Mouse (Mus musculus): ENCODE measurements at regions not wholly inside any gene's neighbourhood (a gene's known extent, or its start where the extent isn't known, plus 50 kb on each side); places are given as distances from the start of the nearest gene placed in this dataset.

DNA sequence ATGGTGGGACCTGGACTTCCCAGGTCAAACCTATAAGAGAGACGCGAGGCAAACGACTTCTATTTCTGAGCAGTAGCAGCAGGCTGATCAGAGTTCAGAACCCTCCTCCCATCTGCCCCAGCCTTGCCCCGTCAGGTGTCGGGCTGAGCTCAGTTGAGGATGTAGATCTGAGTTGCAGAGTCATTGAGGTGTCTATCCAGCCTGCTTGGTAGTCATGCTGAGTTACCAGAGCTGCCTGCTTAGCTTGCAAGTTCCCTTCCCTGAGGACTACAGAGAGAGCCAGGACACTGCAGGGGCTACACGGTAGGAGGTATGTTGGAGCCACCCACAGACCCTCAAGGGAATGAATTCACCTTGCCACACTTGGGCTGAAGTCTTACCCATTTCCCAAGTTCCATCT, 653.0 kb downstream of the Zfp706 start:
- Histone ChIP-seq H3K4me2 (no peak overlapping the region), H3K9ac (no peak overlapping the region), H3K4me3 (no peak overlapping the region), H3K27ac (no peak overlapping the region), H3K27me3 (no peaks in the 10 kb centered on the region), H3K36me3 (no peaks in the 10 kb centered on the region), H3K4me1 (replicated peaks) (no peaks in the 10 kb centered on the region), H3K9me3 (no peaks in the 10 kb centered on the region)
- no peak for ATAC-seq (ENCODE audit: low FRiP score)
- 83% methylated on average over 6 of the region's 6 CpGs for WGBS

GRCm38 (mm10) chr15:36353793-36354192, 653.8 kb downstream of the Zfp706 start:
- no peak for ATAC-seq (ENCODE audit: low FRiP score)
- Histone ChIP-seq H3K9ac (no peak overlapping the region), H3K9me3 (no peaks in the 10 kb centered on the region), H3K4me1 (replicated peaks) (no peaks in the 10 kb centered on the region), H3K36me3 (no peaks in the 10 kb centered on the region), H3K27ac (no peak overlapping the region), H3K4me2 (no peak overlapping the region), H3K4me3 (no peak overlapping the region), H3K27me3 (no peaks in the 10 kb centered on the region)
- WGBS, result 83% methylated on average over 3 of the region's 3 CpGs

DNA sequence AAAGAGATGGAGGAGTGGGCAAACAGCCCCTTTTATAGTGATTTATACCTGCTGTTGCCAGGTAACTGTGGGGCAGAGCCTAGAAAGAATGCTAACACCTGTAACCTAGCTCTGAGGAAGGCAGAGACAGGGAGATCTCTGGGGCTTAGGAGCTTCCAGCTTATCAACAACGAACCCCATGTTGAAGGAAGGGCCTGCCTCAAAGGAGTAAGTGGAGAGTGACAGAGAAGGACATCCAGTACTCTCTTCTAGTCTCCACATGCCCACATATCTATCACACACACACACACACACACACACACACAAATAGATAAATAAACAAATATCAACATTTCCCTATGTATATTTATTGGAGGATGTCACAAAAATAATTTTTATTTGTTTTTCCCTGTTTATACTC, 654.6 kb downstream of the Zfp706 start:
- WGBS, result 94% methylated on average over 1 of the region's 1 CpGs
- no peaks in the 10 kb centered on the region for H3K4me1 ChIP-seq (replicated peaks)
- no peaks in the 10 kb centered on the region for H3K36me3 ChIP-seq
- H3K9me3 ChIP-seq, result no peaks in the 10 kb centered on the region
- H3K27ac ChIP-seq, result no peak overlapping the region
- ATAC-seq (ENCODE audit: low FRiP score), result no peak
- no peaks in the 10 kb centered on the region for H3K27me3 ChIP-seq
- no peak overlapping the region for H3K4me3 ChIP-seq
- no peak overlapping the region for H3K4me2 ChIP-seq
- H3K9ac ChIP-seq, result no peak overlapping the region

DNA sequence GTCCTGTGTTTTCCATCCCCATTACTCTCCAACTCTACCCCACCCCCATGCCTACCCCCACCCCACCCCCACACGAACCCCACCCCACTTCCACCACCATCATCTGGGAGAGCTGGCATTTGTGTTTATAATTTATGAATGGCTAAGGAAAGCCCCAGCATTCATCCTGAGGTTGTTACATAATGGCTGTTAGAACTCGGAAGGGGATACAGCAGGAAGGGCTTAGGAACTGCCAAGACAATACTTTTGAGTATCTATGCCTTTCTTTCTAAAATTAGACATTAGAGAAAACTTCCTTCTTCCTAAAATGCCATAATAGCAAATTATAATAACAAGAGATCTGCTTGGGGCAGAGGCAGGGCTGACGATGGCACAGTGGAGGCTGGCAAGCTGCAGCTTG, 655.9 kb downstream of the Zfp706 start:
- Histone ChIP-seq H3K4me1 (replicated peaks) (no peaks in the 10 kb centered on the region), H3K9me3 (no peaks in the 10 kb centered on the region), H3K4me3 (no peak overlapping the region), H3K9ac (no peak overlapping the region), H3K36me3 (no peaks in the 10 kb centered on the region), H3K27ac (no peak overlapping the region), H3K27me3 (no peaks in the 10 kb centered on the region), H3K4me2 (no peak overlapping the region)
- no peak for ATAC-seq (ENCODE audit: low FRiP score)
- 55% methylated on average over 3 of the region's 3 CpGs for WGBS

DNA sequence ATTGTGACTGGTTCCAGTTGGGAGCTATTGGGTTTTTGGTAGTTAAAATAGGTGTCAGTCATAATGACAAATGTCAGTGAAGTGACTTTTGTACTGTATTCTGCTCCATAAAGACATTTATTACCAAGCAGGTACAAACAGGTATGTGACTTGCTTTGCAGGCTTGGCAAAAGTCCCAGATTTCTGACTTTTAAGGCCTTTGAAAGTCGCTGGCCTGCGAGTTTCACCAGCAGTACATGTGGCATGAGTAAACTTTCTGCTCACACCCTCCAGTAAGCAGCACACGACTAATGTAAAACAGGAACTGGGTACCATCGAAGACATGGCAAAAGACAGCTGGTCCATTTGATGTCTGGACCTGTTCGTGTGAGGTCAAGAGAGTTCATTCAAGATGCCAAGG, 659.2 kb downstream of the Zfp706 start:
- no peak overlapping the region for H3K4me3 ChIP-seq
- no peak overlapping the region for H3K27ac ChIP-seq
- no peak for ATAC-seq (ENCODE audit: low FRiP score)
- no peaks in the 10 kb centered on the region for H3K27me3 ChIP-seq
- no peak overlapping the region for H3K9ac ChIP-seq
- H3K4me2 ChIP-seq, result no peak overlapping the region
- H3K4me1 ChIP-seq (replicated peaks), result no peaks in the 10 kb centered on the region
- H3K9me3 ChIP-seq, result no peaks in the 10 kb centered on the region
- WGBS, result 96% methylated on average over 5 of the region's 5 CpGs
- no peaks in the 10 kb centered on the region for H3K36me3 ChIP-seq

DNA sequence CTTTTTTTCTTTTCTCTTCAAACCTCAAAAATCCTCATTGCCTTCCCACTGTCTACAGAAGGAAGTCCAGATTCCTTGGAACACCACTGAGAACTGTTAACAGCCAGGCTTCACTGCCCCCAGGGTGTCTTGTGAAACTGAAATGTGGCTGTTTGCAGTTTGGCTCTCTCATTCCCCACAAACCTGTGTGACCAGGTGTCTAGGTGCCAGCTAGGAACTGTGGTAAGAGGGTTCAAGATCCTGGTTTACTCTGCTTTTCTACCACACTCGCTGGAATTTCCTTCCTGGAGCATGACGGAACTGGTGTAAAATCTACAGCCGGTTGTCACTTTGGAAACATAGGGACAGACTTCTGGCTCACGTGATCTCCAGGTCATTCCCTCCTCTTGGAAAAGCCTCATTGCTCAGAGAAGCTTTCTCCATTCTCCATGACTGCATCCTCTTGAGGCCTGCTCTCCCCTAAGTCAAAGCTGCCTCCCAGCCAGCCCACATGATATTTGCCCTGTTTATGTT, 660.2 kb downstream of the Zfp706 start:
- no peaks in the 10 kb centered on the region for H3K36me3 ChIP-seq
- no peak overlapping the region for H3K4me3 ChIP-seq
- H3K9me3 ChIP-seq, result no peaks in the 10 kb centered on the region
- H3K4me1 ChIP-seq (replicated peaks), result no peaks in the 10 kb centered on the region
- WGBS, result 81% methylated on average over 4 of the region's 4 CpGs
- no peak overlapping the region for H3K4me2 ChIP-seq
- no peaks in the 10 kb centered on the region for H3K27me3 ChIP-seq
- no peak for ATAC-seq (ENCODE audit: low FRiP score)
- H3K27ac ChIP-seq, result no peak overlapping the region
- H3K9ac ChIP-seq, result no peak overlapping the region

DNA sequence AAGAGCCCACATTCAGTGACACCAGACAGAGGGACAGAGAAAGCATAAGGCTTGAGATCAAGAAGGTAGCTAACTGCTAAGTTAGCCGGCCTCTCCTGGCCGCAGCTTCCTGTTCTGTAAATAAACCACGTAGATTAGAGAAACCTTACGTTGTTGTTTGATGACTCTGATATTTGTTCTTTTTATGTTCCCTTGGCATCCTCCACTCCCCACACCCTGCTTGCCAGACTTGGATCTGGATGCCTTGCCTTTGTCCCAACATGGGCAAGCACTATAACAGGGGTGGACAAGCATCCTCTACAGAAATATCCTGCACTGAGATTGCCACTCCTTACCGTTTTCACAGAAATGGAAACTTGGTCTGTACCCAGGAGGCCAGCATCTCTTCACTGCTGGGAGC, 661.4 kb downstream of the Zfp706 start:
- ATAC-seq (ENCODE audit: low FRiP score), result no peak
- Histone ChIP-seq H3K36me3 (no peaks in the 10 kb centered on the region), H3K4me2 (no peak overlapping the region), H3K27me3 (no peaks in the 10 kb centered on the region), H3K4me1 (replicated peaks) (no peaks in the 10 kb centered on the region), H3K9ac (no peak overlapping the region), H3K4me3 (no peak overlapping the region), H3K27ac (no peak overlapping the region), H3K9me3 (no peaks in the 10 kb centered on the region)
- 90% methylated on average over 5 of the region's 5 CpGs for WGBS

- Histone ChIP-seq H3K27me3 (no peaks in the 10 kb centered on the region), H3K27ac (no peak overlapping the region), H3K9ac (no peak overlapping the region), H3K9me3 (no peaks in the 10 kb centered on the region), H3K4me1 (replicated peaks) (no peaks in the 10 kb centered on the region), H3K4me3 (no peak overlapping the region), H3K4me2 (no peak overlapping the region), H3K36me3 (no peaks in the 10 kb centered on the region)
- 77% methylated on average over 4 of the region's 4 CpGs for WGBS
- peak; percentile 21; the same call in 1 of the 2 replicates for ATAC-seq (ENCODE audit: low FRiP score)
Observed at GRCm38 (mm10) chr15:36345413-36345812, 662.2 kb downstream of the Zfp706 start.

DNA sequence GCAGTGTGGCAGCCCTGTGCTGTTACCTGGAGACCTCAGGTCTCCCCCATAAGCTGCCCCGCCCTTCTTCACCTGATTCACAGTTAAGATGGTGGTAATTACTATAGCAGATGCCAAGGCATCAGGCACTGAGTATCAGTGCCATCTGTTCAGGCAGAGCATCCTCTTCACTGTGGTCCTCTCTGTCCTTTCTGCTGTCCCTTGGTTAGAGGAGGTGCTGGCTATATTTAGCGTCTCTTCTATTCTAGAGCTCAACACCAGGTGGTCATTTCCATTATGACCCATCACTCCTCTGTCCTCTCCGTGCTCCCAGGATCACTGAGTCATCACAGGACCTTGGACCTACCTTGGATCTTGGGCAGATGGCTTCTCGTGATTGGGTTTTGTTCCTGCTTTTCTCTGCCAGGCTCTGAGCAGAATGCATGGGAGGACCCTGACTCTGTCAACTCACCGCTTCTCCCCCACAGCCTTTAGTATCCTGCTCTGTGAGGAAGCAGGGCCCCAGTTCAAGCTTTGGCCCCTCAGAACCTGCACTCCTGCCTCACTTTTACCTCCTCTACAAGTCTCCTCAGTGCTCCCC, 667.5 kb downstream of the Zfp706 start:
- H3K27me3 ChIP-seq, result no peaks in the 10 kb centered on the region
- H3K36me3 ChIP-seq, result no peaks in the 10 kb centered on the region
- WGBS, result 94% methylated on average over 5 of the region's 5 CpGs

DNA sequence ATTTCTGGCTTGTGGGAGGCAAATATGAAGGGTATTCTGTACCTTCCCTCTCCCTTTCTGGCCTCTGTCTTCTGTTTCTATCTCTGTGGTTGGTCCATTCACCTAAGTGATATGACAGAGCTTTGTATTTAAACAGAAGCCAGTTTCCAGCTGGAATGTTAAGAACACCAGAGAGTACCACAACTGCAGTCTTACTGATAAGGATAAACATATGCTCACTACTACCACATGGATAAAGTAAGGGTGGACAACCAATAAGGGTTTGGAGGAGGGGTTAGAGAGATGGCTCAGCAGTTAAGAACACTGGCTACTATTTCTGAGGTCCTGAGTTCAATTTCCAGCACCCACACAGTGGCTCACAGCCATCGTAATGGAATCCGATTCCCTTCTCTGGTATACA, 668.8 kb downstream of the Zfp706 start:
- H3K36me3 ChIP-seq, result no peaks in the 10 kb centered on the region
- no peaks in the 10 kb centered on the region for H3K9me3 ChIP-seq
- no peak for ATAC-seq (ENCODE audit: low FRiP score)
- 93% methylated on average over 2 of the region's 2 CpGs for WGBS
- no peak overlapping the region for H3K9ac ChIP-seq
- no peaks in the 10 kb centered on the region for H3K4me1 ChIP-seq (replicated peaks)
- no peak overlapping the region for H3K4me3 ChIP-seq
- no peak overlapping the region for H3K27ac ChIP-seq
- H3K27me3 ChIP-seq, result no peaks in the 10 kb centered on the region
- no peak overlapping the region for H3K4me2 ChIP-seq

More for the DNA sequence above, 667.5 kb downstream of the Zfp706 start:
- no peak for ATAC-seq (ENCODE audit: low FRiP score)
- Histone ChIP-seq H3K4me3 (no peak overlapping the region), H3K4me2 (no peak overlapping the region), H3K9me3 (no peaks in the 10 kb centered on the region), H3K27ac (no peak overlapping the region), H3K4me1 (replicated peaks) (no peaks in the 10 kb centered on the region), H3K9ac (no peak overlapping the region)

DNA sequence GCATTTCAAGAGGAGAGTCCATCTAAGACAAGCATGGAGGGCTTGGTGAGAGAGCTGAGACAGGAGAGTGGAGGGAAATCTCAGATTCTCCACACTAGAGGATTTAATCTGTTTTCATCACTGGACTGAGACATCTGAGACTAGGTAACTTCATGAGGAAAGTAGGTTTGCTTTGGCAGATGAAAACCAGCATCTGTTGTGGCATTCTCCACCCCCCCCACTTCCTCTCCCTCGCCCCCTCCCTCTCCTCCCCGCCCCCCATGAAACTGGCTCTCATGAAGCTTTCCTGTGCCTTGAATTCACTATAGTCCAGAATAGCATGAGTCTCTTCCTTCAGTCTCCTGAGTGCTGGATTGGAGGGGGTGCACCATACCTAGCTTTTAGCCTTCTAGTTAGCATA, 670.7 kb downstream of the Zfp706 start:
- no peak overlapping the region for H3K9ac ChIP-seq
- H3K4me3 ChIP-seq, result no peak overlapping the region
- no peak for ATAC-seq (ENCODE audit: low FRiP score)
- no peak overlapping the region for H3K4me2 ChIP-seq
- H3K27ac ChIP-seq, result no peak overlapping the region
- no peaks in the 10 kb centered on the region for H3K9me3 ChIP-seq
- no peaks in the 10 kb centered on the region for H3K36me3 ChIP-seq
- H3K27me3 ChIP-seq, result no peaks in the 10 kb centered on the region
- 70% methylated on average over 2 of the region's 2 CpGs for WGBS
- no peaks in the 10 kb centered on the region for H3K4me1 ChIP-seq (replicated peaks)

DNA sequence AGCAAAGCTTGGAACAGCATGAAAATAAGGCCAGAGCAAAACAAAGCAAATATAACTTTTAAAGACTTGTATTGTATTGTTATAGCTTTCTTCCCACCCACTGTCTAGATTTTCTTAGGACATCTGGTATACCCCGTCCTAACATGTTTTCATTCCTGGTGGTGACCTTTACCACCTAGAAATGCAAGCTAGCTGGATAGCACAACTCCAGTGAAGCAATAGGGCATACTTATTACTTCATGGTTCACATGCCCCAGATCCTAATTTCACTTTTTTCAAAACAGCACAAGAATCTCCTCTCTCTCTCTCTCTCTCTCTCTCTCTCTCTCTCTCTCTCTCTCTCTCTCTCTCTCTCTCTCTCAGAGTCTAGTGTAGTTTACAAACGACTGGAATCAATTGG, 672.5 kb downstream of the Zfp706 start:
- Histone ChIP-seq H3K27me3 (no peaks in the 10 kb centered on the region), H3K4me2 (no peak overlapping the region), H3K9me3 (no peaks in the 10 kb centered on the region), H3K4me3 (no peak overlapping the region), H3K36me3 (no peaks in the 10 kb centered on the region), H3K9ac (no peak overlapping the region), H3K27ac (no peak overlapping the region), H3K4me1 (replicated peaks) (no peaks in the 10 kb centered on the region)
- 70% methylated on average over 2 of the region's 2 CpGs for WGBS
- no peak for ATAC-seq (ENCODE audit: low FRiP score)

DNA sequence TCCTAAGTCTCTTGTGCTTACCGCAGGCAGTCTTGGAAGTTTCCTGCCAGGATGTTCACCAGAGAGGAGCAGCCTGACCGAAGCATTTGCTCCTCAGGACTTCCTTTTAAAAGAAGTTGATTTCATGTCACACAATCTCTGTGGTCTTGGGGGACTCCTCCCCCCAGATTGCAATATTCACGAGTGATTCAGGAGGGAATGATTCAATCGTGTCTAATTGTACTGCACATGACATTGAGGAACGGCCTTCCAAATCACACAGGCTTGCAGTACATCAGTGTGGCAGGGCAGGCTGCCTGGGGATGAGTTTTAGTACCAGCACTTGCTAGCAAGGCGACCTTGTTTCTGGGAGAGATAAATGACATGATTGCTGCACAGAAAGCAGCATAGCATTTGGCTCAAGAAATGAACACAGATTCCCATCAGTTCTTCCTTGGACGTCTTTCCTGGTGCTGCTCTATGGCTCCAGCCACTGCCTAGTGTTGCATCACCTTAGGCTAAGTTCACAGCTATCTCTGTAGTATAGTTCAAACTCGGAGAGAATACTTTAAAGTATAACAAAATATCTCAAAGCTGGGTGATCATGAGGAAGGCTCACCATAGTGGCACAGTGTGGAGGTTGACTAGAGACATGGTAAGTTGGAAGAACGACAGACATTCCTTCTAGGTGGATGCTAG, 673.0 kb downstream of the Zfp706 start:
- 80% methylated on average over 9 of the region's 9 CpGs for WGBS
- Histone ChIP-seq H3K9me3 (no peaks in the 10 kb centered on the region), H3K9ac (no peak overlapping the region), H3K36me3 (no peaks in the 10 kb centered on the region), H3K4me2 (no peak overlapping the region), H3K4me1 (replicated peaks) (no peaks in the 10 kb centered on the region), H3K4me3 (no peak overlapping the region), H3K27me3 (no peaks in the 10 kb centered on the region), H3K27ac (no peak overlapping the region)
- ATAC-seq (ENCODE audit: low FRiP score), result no peak

Data from hindbrain, embryonic 13.5 days (tissue).